Mouse (Mus musculus) effector memory CD4-positive, alpha-beta T cell, adult 7 months (primary cell): ENCODE measurements around the gene Pcmt1. TPM values are rescaled to one million over a fixed set of nuclear protein-coding genes. Genes with fewer than 3 reads are reported as not detected.

Experiments used
- polyA plus RNA-seq: library from polyadenylated mRNA; unstranded; fragments of 100-300 nt; shearing (Covaris generic); gene quantifications from one replicate; pipeline ENCODE4 v1.2.1, GENCODE M21; 2017

Pcmt1 gene
- polyA plus RNA-seq: 102 TPM

GRCm38 (mm10) chr10:7680731-7681301, at the start of gene Pcmt1, which contains the start of gene Lats1:
TSS of gene Pcmt1 (minus strand) at chr10:7681136.
TSS of gene Lats1 (plus strand) at chr10:7681214.

GRCm38 (mm10) chr10:7725751-7726500, 45.0 kb upstream of the Pcmt1 start, which contains the start of gene Katna1:
TSS of gene Katna1 (plus strand) at chr10:7726000.

GRCm38 (mm10) chr10:7667342-7667802, 13.6 kb downstream of the Pcmt1 start, which contains the start of gene Nup43:
TSS of gene Nup43 (plus strand) at chr10:7667503.

GRCm38 (mm10) chr10:7589592-7590233, 91.2 kb downstream of the Pcmt1 start, which contains the start of gene Lrp11:
TSS of gene Lrp11 (plus strand) at chr10:7589800.

Other genes with a start within 250 kb of the Pcmt1 start
- 11.3 TPM for gene Ulbp1, start 207.5 kb downstream of the Pcmt1 start, polyA plus RNA-seq
- gene Lrp11, start 91.3 kb downstream of the Pcmt1 start, polyA plus RNA-seq: 2.7 TPM
- 12.3 TPM for gene Nup43, start 13.6 kb downstream of the Pcmt1 start, polyA plus RNA-seq
- gene Lats1, start 78 bp upstream of the Pcmt1 start, polyA plus RNA-seq: 14.6 TPM
- gene Katna1, start 44.9 kb upstream of the Pcmt1 start, polyA plus RNA-seq: 110 TPM
- gene Ginm1, start 111.7 kb upstream of the Pcmt1 start, polyA plus RNA-seq: 69.9 TPM
- gene Ppil4, start 111.8 kb upstream of the Pcmt1 start, polyA plus RNA-seq: 101 TPM
- gene Zc3h12d, start 151.3 kb upstream of the Pcmt1 start, polyA plus RNA-seq: 38.2 TPM